Comparison of ENCODE assay signal across 8 mouse cellular contexts in genomic region chr11:98767276-98767675, GRCm38 (mm10). TPM values are rescaled to one million over a fixed set of nuclear protein-coding genes. Genes with fewer than 3 reads are reported as not detected.
DNase-seq lines count a peak whose midpoint lies in the region; ATAC-seq and TF ChIP-seq lines count a peak whose summit lies in the region.

No protein-coding gene starts in this region.

- H3K36me3 ChIP-seq in kidney, adult 2 months (ENCODE audit: control insufficient read depth, insufficient read depth, low read length) = peaks cover 34% of the 10 kb centered on the region

- DNase-seq in right cerebral cortex, postnatal 10 days (ENCODE audit: low spot score in 2 of 2) = peak; percentile 83 to 87
- no peak for DNase-seq in right cerebral cortex, postnatal 4 days
- DNase-seq in embryo, embryonic 10.5 days (ENCODE audit: low spot score) = peak; percentile 71
- peak; percentile 66 for DNase-seq in gastrocnemius, postnatal 25 days
- DNase-seq in kidney, adult 2 months = peak; percentile 38
- DNase-seq in frontal cortex, postnatal 25 days (ENCODE audit: low spot score in 2 of 2) = no peak
- no peak for DNase-seq in frontal cortex, postnatal 36 days (ENCODE audit: low spot score in 2 of 2)

- TF ChIP-seq POLR2A in kidney, adult 2 months (IDR thresholded peaks at IDR 0.05; ENCODE audit: low read depth, low read length) = no peak

- peaks cover 5% of the 10 kb centered on the region; the same call in 1 of the 2 replicates for H3K4me1 ChIP-seq in kidney, adult 2 months (ENCODE audit: control insufficient read depth, insufficient read depth, low read length)

- ATAC-seq in megakaryocyte progenitor cell, adult 5-6 weeks (replicated peaks; ENCODE audit: poor library complexity) = peak; percentile 61

- WGBS in kidney, adult 2 months = 56% methylated on average over 9 of the region's 9 CpGs

- TF ChIP-seq CTCF in kidney, adult 2 months (conservative IDR thresholded peaks at IDR 0.05; ENCODE audit: insufficient read depth, insufficient read length, low read depth, low read length) = no peak

- H3K27me3 ChIP-seq in kidney, adult 2 months (replicated peaks; ENCODE audit: control insufficient read depth, insufficient read depth, low read length) = no peaks in the 10 kb centered on the region

- H3K4me3 ChIP-seq in kidney, adult 2 months (ENCODE audit: insufficient read depth, low read depth, low read length) = no peak overlapping the region

- H3K27ac ChIP-seq in kidney, adult 2 months (ENCODE audit: insufficient read depth, low read depth, low read length) = no peak overlapping the region

RNA-seq across cellular contexts. Expression of gene Nr1d1, which starts 7.9 kb away (rescaled TPM):
- total RNA-seq in gastrocnemius, postnatal 25 days (2021) = 100 to 1,000 TPM in 1 of 2 experiments, 10 to 100 TPM in 1; 98.0 to 119 TPM
- 140 and 155 TPM in 2 replicates for polyA plus RNA-seq in kidney, adult 2 months (2012; rRNA removed)
- 3.3 and 3.5 TPM in 2 replicates for total RNA-seq in megakaryocyte progenitor cell, adult 5-6 weeks (2015)
- total RNA-seq in megakaryocyte progenitor cell, adult 5-6 weeks (2017) = 0.47 and 0.87 TPM in 2 replicates

RNA-seq across cellular contexts. Expression of gene Thra, which starts 26.8 kb away (rescaled TPM):
- 10 to 100 TPM; 75.4 to 89.1 TPM for total RNA-seq in gastrocnemius, postnatal 25 days (2021)
- 92.7 and 97.2 TPM in 2 replicates for polyA plus RNA-seq in kidney, adult 2 months (2012; rRNA removed)
- total RNA-seq in megakaryocyte progenitor cell, adult 5-6 weeks (2015) = 34.2 and 34.6 TPM in 2 replicates
- total RNA-seq in megakaryocyte progenitor cell, adult 5-6 weeks (2017) = 21.8 and 25.3 TPM in 2 replicates

RNA-seq across cellular contexts. Expression of gene Msl1, which starts 28.0 kb away (rescaled TPM):
- total RNA-seq in gastrocnemius, postnatal 25 days (2021) = 10 to 100 TPM; 51.3 to 63.6 TPM
- polyA plus RNA-seq in kidney, adult 2 months (2012; rRNA removed) = 23.5 and 24.5 TPM in 2 replicates
- 60.8 and 62.0 TPM in 2 replicates for total RNA-seq in megakaryocyte progenitor cell, adult 5-6 weeks (2015)
- total RNA-seq in megakaryocyte progenitor cell, adult 5-6 weeks (2017) = 76.3 and 99.9 TPM in 2 replicates

RNA-seq across cellular contexts. Expression of gene Casc3, which starts 37.4 kb away (rescaled TPM):
- total RNA-seq in gastrocnemius, postnatal 25 days (2021) = 10 to 100 TPM; 13.9 to 15.0 TPM
- 21.0 and 24.5 TPM in 2 replicates for polyA plus RNA-seq in kidney, adult 2 months (2012; rRNA removed)
- total RNA-seq in megakaryocyte progenitor cell, adult 5-6 weeks (2015) = 38.3 and 39.0 TPM in 2 replicates
- total RNA-seq in megakaryocyte progenitor cell, adult 5-6 weeks (2017) = 18.3 and 31.7 TPM in 2 replicates

RNA-seq across cellular contexts. Expression of gene Med24, which starts 38.0 kb away (rescaled TPM):
- total RNA-seq in gastrocnemius, postnatal 25 days (2021) = 10 to 100 TPM; 42.7 to 46.9 TPM
- polyA plus RNA-seq in kidney, adult 2 months (2012; rRNA removed) = 45.3 and 54.1 TPM in 2 replicates
- total RNA-seq in megakaryocyte progenitor cell, adult 5-6 weeks (2015) = 28.7 and 30.9 TPM in 2 replicates
- 36.2 and 46.3 TPM in 2 replicates for total RNA-seq in megakaryocyte progenitor cell, adult 5-6 weeks (2017)

Comparison
In these comparisons a context has a peak if more than half of its experiments do, and no peak if none do; other contexts are left out.
1. DNase-seq: peak in right cerebral cortex, postnatal 10 days (2 of 2), embryo, embryonic 10.5 days (single experiment), gastrocnemius, postnatal 25 days (single experiment) and kidney, adult 2 months (single experiment); none in right cerebral cortex, postnatal 4 days (single experiment), frontal cortex, postnatal 25 days (0 of 2) and frontal cortex, postnatal 36 days (0 of 2).
2. RNA of gene Nr1d1, which starts 7.9 kb away (total RNA-seq): 98.0 to 119 TPM in gastrocnemius, postnatal 25 days; 0.47 to 3.5 TPM in megakaryocyte progenitor cell, adult 5-6 weeks; every median in the first group is over 10 times any median in the second.